Mouse (Mus musculus): ENCODE data around the gene Hnrnph1. TPM values are rescaled to one million over a fixed set of nuclear protein-coding genes. Genes with fewer than 3 reads are reported as not detected.

Gene Hnrnph1
- polyA plus RNA-seq, 1 experiment, result 271 TPM

DNA sequence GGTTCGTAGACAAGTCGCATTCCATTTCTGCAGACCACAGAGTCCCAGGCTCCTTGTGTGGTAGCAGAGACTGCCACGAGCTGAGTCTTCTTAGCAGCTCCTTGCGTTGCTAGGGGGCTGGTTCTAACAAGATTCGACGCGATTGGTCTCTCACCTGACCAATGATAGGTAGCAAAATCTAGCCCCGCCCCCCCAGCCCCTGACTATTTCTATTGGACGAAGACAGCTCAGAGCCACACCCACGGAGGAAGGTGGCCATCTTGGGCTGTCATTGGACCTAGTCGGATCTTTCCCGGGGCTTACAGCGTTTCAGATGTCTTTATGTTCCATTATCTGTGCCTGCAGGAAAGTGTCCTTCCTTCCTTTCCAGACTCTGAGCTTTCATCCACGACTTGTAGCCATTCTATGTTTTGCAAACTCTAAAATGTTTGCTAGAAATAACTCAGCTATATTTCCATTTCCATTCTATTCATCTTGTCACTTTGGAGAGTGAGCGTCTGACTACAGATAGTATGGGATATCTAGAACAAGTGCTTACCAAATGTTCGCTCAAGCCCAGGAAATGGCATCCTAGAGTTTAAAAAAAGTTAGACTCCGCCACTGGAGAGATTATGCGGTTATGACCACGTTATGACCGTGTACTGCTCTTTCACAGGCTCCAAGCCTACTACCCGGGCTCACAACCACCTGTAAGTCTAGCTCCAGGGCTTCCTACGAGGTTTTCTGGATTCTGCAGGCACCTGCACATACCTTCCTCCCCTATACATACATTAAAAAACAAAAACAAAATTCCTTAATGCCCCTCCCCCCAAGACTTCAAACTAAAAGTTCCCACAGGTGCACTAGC is 45.4 kb downstream of the Hnrnph1 start:
- H3K4me3 ChIP-seq (replicated peaks; ENCODE audit: control insufficient read depth, low read depth, low read length), result no peak overlapping the region

DNA sequence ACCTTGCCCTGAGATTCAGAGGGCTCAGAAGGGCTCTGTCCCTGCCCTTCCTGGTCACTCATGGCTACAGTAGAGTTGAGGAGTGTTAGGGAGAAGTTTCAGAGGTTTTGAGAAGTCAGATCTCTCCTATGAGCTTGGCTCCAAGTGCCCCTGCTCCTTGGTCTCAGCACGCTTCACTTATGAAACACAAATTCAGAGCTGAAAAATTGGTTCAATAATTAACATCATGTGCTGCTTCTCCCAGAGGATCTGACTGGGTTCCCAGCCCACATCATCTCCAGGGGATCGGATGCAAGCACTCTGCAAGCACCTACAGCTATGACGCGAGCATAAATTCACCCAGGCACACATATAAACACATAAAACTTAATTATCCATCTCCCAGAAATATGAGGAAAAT is 49.3 kb downstream of the Hnrnph1 start:
- 92% methylated on average over 4 of the region's 4 CpGs for WGBS

More for the DNA sequence above, 45.4 kb downstream of the Hnrnph1 start:
- WGBS, result 48% methylated on average over 22 of the region's 22 CpGs
- H3K4me1 ChIP-seq (ENCODE audit: control insufficient read depth, insufficient read depth, low read length), result peaks cover 1% of the 10 kb centered on the region; the same call in 1 of the 2 replicates
- H3K27ac ChIP-seq (ENCODE audit: control insufficient read depth, insufficient read depth, low read depth, low read length, poor library complexity), result no peak overlapping the region
- TF ChIP-seq POLR2A (IDR thresholded peaks at IDR 0.05; ENCODE audit: borderline replicate concordance, control insufficient read depth, low read depth, low read length) (no peak), CTCF (IDR thresholded peaks at IDR 0.05; ENCODE audit: control insufficient read depth, insufficient read depth, low read length) (no peak)

DNA sequence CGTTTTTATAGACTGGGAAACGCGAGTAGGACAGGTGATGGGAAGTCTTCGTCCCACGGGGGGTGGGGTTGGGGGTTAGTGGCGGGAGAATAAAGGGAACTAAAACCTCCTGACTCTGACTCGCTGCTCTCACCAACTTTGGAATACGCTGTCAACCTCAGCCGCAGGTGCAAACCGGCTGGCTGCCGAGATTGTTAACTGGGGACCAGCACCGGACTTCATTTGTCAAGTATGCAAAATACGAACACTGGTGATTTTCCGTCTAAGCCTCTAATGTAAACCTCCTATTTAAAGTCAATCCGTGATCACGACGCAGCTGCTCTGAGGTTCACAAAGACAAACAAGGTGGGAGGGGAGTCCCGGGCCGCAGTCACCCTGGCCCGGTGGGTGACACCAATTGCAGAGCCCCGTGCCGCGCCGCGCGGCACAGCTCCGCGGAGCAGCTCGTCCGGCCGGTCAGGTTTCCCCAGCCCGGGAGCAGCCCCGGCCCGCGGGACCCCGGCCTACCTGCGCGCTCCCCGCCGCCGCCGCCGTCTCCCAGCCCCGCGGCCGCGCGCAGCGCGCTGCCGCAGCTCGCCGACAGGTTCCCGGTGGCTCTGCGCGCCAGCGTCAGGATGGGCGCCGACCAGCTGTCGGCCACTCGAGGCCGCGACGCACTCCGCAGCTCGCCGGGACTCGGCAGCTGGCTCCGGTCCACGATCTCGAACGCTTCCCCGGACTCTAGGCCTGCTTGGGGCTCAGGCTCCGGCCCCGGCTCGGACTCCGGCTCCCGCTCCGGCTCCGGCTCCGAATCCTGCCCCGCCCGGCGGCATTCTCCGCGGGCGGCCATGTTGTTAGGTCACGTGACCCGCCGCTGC is 53.7 kb downstream of the Hnrnph1 start, which contains the start of gene Rufy1:
TSS of gene Rufy1 (minus strand) at position 849 of the 857 bp plus-strand sequence.
- Histone ChIP-seq H3K27ac (ENCODE audit: control insufficient read depth, insufficient read depth, low read depth, low read length, poor library complexity) (peak within 1 kb of the TSS; percentile 99), H3K4me1 (ENCODE audit: control insufficient read depth, insufficient read depth, low read length) (peaks cover 5% of the 10 kb centered on the region), H3K4me3 (replicated peaks; ENCODE audit: control insufficient read depth, low read depth, low read length) (peak within 1 kb of the TSS; percentile 82)
- under 1% methylated on average over 90 of the region's 90 CpGs for WGBS
- TF ChIP-seq CTCF (IDR thresholded peaks at IDR 0.05; ENCODE audit: control insufficient read depth, insufficient read depth, low read length) (no peak), POLR2A (IDR thresholded peaks at IDR 0.05; ENCODE audit: borderline replicate concordance, control insufficient read depth, low read depth, low read length) (peak; percentile 67; the same call in 1 of the 2 replicates)

More for the DNA sequence above, 49.3 kb downstream of the Hnrnph1 start:
- no peak overlapping the region for H3K4me3 ChIP-seq (replicated peaks; ENCODE audit: control insufficient read depth, low read depth, low read length)
- no peak overlapping the region for H3K27ac ChIP-seq (ENCODE audit: control insufficient read depth, insufficient read depth, low read depth, low read length, poor library complexity)
- H3K4me1 ChIP-seq (ENCODE audit: control insufficient read depth, insufficient read depth, low read length), result peaks cover 1% of the 10 kb centered on the region; the same call in 1 of the 2 replicates
- TF ChIP-seq CTCF (IDR thresholded peaks at IDR 0.05; ENCODE audit: control insufficient read depth, insufficient read depth, low read length) (no peak), POLR2A (IDR thresholded peaks at IDR 0.05; ENCODE audit: borderline replicate concordance, control insufficient read depth, low read depth, low read length) (no peak)

GRCm38 (mm10) chr11:50431134-50432068 is 54.6 kb downstream of the Hnrnph1 start:
- Histone ChIP-seq H3K27ac (ENCODE audit: control insufficient read depth, insufficient read depth, low read depth, low read length, poor library complexity) (peak overlapping the region; percentile 99), H3K4me3 (replicated peaks; ENCODE audit: control insufficient read depth, low read depth, low read length) (peak overlapping the region; percentile 82), H3K4me1 (ENCODE audit: control insufficient read depth, insufficient read depth, low read length) (peaks cover 5% of the 10 kb centered on the region)
- WGBS, result 24% methylated on average over 32 of the region's 32 CpGs
- no peak; the same call in 1 of the 2 replicates for TF ChIP-seq POLR2A (IDR thresholded peaks at IDR 0.05; ENCODE audit: borderline replicate concordance, control insufficient read depth, low read depth, low read length)
- TF ChIP-seq CTCF (IDR thresholded peaks at IDR 0.05; ENCODE audit: control insufficient read depth, insufficient read depth, low read length), result no peak

GRCm38 (mm10) chr11:50432069-50432440 is 55.3 kb downstream of the Hnrnph1 start:
- TF ChIP-seq POLR2A (IDR thresholded peaks at IDR 0.05; ENCODE audit: borderline replicate concordance, control insufficient read depth, low read depth, low read length) (no peak), CTCF (IDR thresholded peaks at IDR 0.05; ENCODE audit: control insufficient read depth, insufficient read depth, low read length) (no peak)
- H3K4me1 ChIP-seq (ENCODE audit: control insufficient read depth, insufficient read depth, low read length), result peaks cover 5% of the 10 kb centered on the region
- no peak overlapping the region for H3K27ac ChIP-seq (ENCODE audit: control insufficient read depth, insufficient read depth, low read depth, low read length, poor library complexity)
- H3K4me3 ChIP-seq (replicated peaks; ENCODE audit: control insufficient read depth, low read depth, low read length), result no peak overlapping the region
- 78% methylated on average over 3 of the region's 3 CpGs for whole genome bisulfite sequencing

- 49% methylated on average over 5 of the region's 5 CpGs for WGBS
- Histone ChIP-seq H3K27ac (ENCODE audit: control insufficient read depth, insufficient read depth, low read depth, low read length, poor library complexity) (no peak overlapping the region), H3K4me3 (replicated peaks; ENCODE audit: control insufficient read depth, low read depth, low read length) (no peak overlapping the region), H3K4me1 (ENCODE audit: control insufficient read depth, insufficient read depth, low read length) (peaks cover 5% of the 10 kb centered on the region)
- TF ChIP-seq POLR2A (IDR thresholded peaks at IDR 0.05; ENCODE audit: borderline replicate concordance, control insufficient read depth, low read depth, low read length), result no peak
- no peak for TF ChIP-seq CTCF (IDR thresholded peaks at IDR 0.05; ENCODE audit: control insufficient read depth, insufficient read depth, low read length)
These were observed 56.1 kb downstream of the Hnrnph1 start for GRCm38 (mm10) chr11:50432896-50433295.

Other genes with a start within 250 kb of the Hnrnph1 start
- 10.5 and 31.4 TPM in 2 replicates for gene Tbc1d9b, start 245.6 kb upstream of the Hnrnph1 start, polyA plus RNA-seq (2011; ENCODE audit: insufficient read depth, insufficient read length, low replicate concordance, missing spikeins)
- 5.2 and 6.2 TPM in 2 replicates for gene Mrnip, start 202.5 kb upstream of the Hnrnph1 start, polyA plus RNA-seq (2011; ENCODE audit: insufficient read depth, insufficient read length, low replicate concordance, missing spikeins)
- 172 TPM in 2 replicates for gene Sqstm1, start 166.2 kb upstream of the Hnrnph1 start, polyA plus RNA-seq (2011; ENCODE audit: insufficient read depth, insufficient read length, low replicate concordance, missing spikeins)
- gene Mgat4b, start 166.1 kb upstream of the Hnrnph1 start, polyA plus RNA-seq (2011; ENCODE audit: insufficient read depth, insufficient read length, low replicate concordance, missing spikeins), result 15.7 and 20.7 TPM in 2 replicates
- gene Ltc4s, start 138.4 kb upstream of the Hnrnph1 start, polyA plus RNA-seq (2011; ENCODE audit: insufficient read depth, insufficient read length, low replicate concordance, missing spikeins), result 3.9 and 6.7 TPM in 2 replicates
- 1.8 and 9.2 TPM in 2 replicates for gene Maml1, start 84.7 kb upstream of the Hnrnph1 start, polyA plus RNA-seq (2011; ENCODE audit: insufficient read depth, insufficient read length, low replicate concordance, missing spikeins)
- gene Canx, start 51.3 kb upstream of the Hnrnph1 start, polyA plus RNA-seq (2011; ENCODE audit: insufficient read depth, insufficient read length, low replicate concordance, missing spikeins), result 160 and 195 TPM in 2 replicates
- gene Cby3, start 22.5 kb upstream of the Hnrnph1 start, polyA plus RNA-seq (2011; ENCODE audit: insufficient read depth, insufficient read length, low replicate concordance, missing spikeins), result not detected in 2 replicates
- 7.7 and 12.5 TPM in 2 replicates for gene Rufy1, start 54.1 kb downstream of the Hnrnph1 start, polyA plus RNA-seq (2011; ENCODE audit: insufficient read depth, insufficient read length, low replicate concordance, missing spikeins)
- 2.6 and 3.0 TPM in 2 replicates for gene Adamts2, start 225.1 kb downstream of the Hnrnph1 start, polyA plus RNA-seq (2011; ENCODE audit: insufficient read depth, insufficient read length, low replicate concordance, missing spikeins)